Mouse (Mus musculus) megakaryocyte, embryonic 14.5 days (primary cell): ENCODE data around the gene Pax6. TPM values are rescaled to one million over a fixed set of nuclear protein-coding genes. Genes with fewer than 3 reads are reported as not detected.

Source experiments
- H3K27me3 ChIP-seq: replicated peaks from 2 replicates; pipeline ENCODE3; 2012; ENCODE audit warnings: inconsistent platforms
- H3K36me3 ChIP-seq: replicated peaks from 2 replicates; pipeline ENCODE3; 2012; ENCODE audit warnings: low read length, inconsistent platforms, mixed read lengths
- H3K4me1 ChIP-seq: 2 replicates; pipeline ENCODE4 v1.6.1; 2012; ENCODE audit warnings: inconsistent platforms
- H3K4me3 ChIP-seq: replicated peaks from 2 replicates; pipeline ENCODE3; 2012; ENCODE audit warnings: moderate library complexity, mild to moderate bottlenecking, inconsistent platforms
- H3K9me3 ChIP-seq: 2 replicates; pipeline ENCODE4 v1.6.1; 2012; ENCODE audit warnings: inconsistent platforms
- FLI1 ChIP-seq: IDR thresholded peaks from 2 replicates; pipeline ENCODE4 v1.6.1; 2012; ENCODE audit warnings: low read length, inconsistent platforms, mixed read lengths
- GATA1 ChIP-seq: IDR thresholded peaks from 3 replicates; pipeline ENCODE4 v1.6.1; 2012; ENCODE audit warnings: mixed read lengths, low read length, inconsistent platforms, borderline replicate concordance
- polyA plus RNA-seq: library from polyadenylated mRNA; stranded (reverse); fragments of >175 nt; gene quantifications from 2 replicates; pipeline ENCODE4 v1.2.3, GENCODE M21; 2012; ENCODE audit warnings: low replicate concordance; ENCODE audit not compliant: insufficient read depth

The Pax6 gene
- polyA plus RNA-seq, 1 experiment, result 0.15 TPM

DNA sequence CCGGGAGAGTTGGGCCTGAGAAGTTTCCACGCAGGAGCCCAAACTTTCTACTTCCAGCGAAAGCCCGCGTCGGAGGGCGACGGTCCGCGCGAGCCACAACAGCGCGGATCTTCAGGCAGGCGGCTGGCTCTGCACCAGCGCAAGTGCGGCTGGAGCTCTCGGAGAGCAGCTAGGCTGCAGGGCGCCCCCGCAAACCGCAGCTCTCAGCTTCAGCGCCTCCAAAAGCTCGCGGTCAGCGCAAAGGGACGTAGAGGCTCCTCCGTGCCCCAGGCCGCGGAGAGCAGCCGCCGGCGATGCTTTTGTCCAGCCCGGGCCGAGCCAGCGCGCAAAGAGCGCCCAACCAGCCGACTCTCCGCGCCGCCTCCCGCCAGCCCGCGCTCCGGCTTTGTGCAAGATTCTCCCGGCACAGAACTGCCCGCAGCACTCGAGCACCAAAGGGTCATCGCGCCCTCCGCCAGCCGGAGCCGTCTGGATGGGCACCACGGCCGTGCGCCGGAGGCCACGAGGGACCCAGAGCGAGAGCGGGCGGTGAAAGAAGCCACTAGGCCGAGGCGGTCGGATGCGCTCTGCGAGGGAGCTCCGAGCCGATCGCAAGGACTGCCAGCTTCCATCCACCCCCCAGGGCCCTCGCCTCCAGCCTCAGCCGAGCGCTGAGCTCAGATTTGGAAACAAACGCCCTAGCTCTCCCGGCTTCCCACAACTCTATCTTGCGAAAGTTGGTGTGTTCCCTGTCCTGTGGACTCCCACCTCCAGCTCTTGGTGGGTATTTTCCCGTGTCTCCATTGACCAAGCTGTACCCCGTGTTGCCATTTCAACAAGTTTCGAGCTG lies 7.6 kb downstream of the Pax6 start:
- no peaks in the 10 kb centered on the region for H3K36me3 ChIP-seq
- peaks cover 65% of the 10 kb centered on the region for H3K4me1 ChIP-seq
- no peak for TF ChIP-seq FLI1
- no peak for TF ChIP-seq GATA1
- peak overlapping the region; percentile 84 for H3K4me3 ChIP-seq
- H3K27me3 ChIP-seq, result peaks cover 97% of the 10 kb centered on the region
- 0 out of 2 replicates have a peak, but pooled peaks cover 10% of the 10 kb centered on the region for H3K9me3 ChIP-seq

DNA sequence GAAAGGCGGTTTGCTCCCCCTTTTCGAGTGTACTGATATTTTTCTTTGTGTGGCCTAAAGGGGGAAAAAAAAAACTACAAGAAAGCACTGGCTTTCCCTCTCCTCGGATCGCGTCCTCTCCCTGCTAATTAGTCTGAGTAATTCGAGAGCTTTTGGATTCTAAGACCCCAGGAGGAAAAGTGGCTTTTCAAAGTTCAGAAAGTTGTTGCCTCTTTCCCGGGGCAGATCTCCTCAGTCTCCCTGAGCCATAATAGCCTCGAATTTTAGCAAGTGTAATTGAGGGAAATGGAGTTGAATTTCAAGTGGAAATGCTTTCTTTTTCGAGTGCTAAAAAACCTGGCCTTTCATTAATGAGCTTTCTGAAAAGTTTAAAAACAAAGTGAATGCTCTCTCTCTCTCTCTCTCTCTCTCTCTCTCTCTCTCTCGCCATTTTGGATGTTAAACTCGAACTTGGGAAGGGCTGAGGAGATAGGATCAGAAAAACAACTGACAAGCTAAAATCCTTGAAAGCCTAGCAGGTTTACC lies 8.3 kb downstream of the Pax6 start:
- Histone ChIP-seq H3K4me1 (peaks cover 71% of the 10 kb centered on the region), H3K9me3 (0 out of 2 replicates have a peak, but pooled peaks cover 10% of the 10 kb centered on the region), H3K36me3 (no peaks in the 10 kb centered on the region), H3K27me3 (peaks cover 97% of the 10 kb centered on the region), H3K4me3 (peak overlapping the region; percentile 84)
- TF ChIP-seq GATA1 (no peak), FLI1 (no peak)

DNA sequence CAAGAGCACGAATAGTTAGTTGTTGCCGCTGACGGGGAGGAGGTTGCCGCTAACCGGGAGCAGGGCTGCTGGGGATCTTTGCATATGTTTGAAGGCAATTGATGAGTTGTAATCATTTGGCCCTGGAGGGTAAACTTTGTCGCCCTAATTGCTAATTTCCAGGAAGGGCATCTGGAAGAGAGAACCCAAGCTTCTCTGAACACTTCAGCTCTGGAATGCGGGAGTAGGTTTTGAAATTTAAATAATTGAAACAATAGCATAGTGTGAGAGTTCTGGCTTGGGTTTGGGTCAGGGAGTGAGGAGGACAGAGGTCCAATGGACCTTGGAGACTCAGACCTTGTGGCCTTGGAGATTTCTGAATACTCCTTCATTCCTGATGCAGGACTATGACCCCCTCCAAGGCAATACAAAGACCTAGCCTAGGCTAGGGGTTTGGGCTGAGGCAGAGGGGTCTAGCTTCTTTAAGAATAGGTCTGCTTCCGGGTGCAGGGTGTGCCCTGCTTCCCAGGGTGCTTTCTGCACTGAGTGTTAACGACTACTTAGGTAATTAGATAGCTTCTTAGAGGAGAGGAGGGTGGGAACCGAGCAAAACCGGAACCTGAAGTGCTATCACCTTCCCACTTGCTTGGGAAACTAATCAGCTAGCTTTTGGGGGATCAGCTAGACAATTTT lies 8.9 kb downstream of the Pax6 start:
- peaks cover 71% of the 10 kb centered on the region for H3K4me1 ChIP-seq
- H3K9me3 ChIP-seq, result 0 out of 2 replicates have a peak, but pooled peaks cover 10% of the 10 kb centered on the region
- no peaks in the 10 kb centered on the region for H3K36me3 ChIP-seq
- TF ChIP-seq FLI1 (no peak), GATA1 (no peak)
- peaks cover 97% of the 10 kb centered on the region for H3K27me3 ChIP-seq
- H3K4me3 ChIP-seq, result no peak overlapping the region

DNA sequence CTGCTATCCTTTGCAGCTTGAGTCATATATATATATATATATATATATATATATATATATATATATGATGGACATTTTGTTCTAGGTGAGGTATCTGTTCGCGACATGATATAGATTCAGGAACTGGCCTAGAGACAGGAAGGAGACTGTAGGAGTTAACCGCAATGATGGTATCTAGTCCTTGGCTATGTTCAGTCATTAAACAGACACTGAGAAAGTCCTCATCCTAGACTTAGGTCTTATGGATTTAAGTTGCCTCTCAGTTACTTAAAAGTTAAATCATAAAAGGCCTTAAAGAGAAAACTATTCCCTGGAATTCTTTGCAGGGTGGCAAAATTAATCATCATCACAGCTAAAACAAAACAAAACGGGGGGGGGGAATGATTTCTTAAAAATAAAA lies 9.6 kb downstream of the Pax6 start:
- peaks cover 14% of the 10 kb centered on the region; the same call in 1 of the 2 replicates for H3K9me3 ChIP-seq
- peaks cover 97% of the 10 kb centered on the region for H3K27me3 ChIP-seq
- peaks cover 71% of the 10 kb centered on the region for H3K4me1 ChIP-seq
- TF ChIP-seq FLI1 (no peak), GATA1 (no peak)
- H3K36me3 ChIP-seq, result no peaks in the 10 kb centered on the region
- no peak overlapping the region for H3K4me3 ChIP-seq

DNA sequence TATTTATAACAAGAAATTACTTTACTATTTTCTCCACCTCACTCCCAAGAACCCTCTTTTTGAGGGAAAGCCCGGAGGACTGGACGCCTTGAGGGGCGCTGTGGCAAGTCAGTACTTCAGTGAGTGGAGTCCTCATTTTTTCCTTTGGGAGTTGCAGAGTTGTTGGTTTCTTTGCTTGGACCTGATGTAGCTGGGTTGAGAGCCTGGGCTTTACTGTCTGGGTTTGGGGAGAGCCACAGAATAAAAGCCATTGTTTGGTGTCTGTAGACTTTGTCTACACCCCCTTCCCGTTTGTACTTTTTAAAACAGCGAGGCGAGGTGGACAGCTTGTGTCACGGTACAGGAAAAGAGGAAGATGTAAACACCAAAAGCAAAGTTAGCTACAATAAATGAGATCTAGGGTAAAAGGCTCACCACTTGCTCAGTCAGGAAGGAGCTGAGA lies 10.2 kb downstream of the Pax6 start:
- H3K4me3 ChIP-seq, result no peak overlapping the region
- peaks cover 96% of the 10 kb centered on the region for H3K27me3 ChIP-seq
- no peaks in the 10 kb centered on the region for H3K36me3 ChIP-seq
- H3K4me1 ChIP-seq, result peaks cover 65% of the 10 kb centered on the region
- peaks cover 12% of the 10 kb centered on the region; the same call in 1 of the 2 replicates for H3K9me3 ChIP-seq
- no peak for TF ChIP-seq FLI1
- no peak for TF ChIP-seq GATA1

DNA sequence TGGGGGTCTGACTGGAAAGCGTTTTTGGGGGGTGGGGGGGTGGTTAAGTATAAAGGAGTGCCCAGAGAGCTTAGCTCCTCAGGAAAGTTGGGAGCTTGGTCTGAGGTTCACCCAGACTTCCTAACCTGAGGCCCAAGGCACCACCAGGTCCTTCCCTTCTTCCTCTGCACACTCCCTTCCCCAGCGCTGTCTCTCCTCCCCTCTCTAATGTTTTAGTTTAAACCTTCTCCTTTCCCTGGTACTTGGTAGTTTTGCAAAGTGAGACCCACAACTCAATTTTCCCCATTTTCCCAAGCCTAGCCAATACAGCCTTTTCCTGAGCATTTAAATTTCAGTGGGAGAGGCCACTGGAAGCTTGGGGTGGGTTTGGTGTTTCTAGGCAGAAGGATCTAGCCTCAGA lies 10.6 kb downstream of the Pax6 start:
- H3K9me3 ChIP-seq, result peaks cover 12% of the 10 kb centered on the region; the same call in 1 of the 2 replicates
- no peak for TF ChIP-seq FLI1
- TF ChIP-seq GATA1, result no peak
- H3K4me3 ChIP-seq, result no peak overlapping the region
- peaks cover 61% of the 10 kb centered on the region for H3K4me1 ChIP-seq
- H3K27me3 ChIP-seq, result peaks cover 96% of the 10 kb centered on the region
- H3K36me3 ChIP-seq, result no peaks in the 10 kb centered on the region

DNA sequence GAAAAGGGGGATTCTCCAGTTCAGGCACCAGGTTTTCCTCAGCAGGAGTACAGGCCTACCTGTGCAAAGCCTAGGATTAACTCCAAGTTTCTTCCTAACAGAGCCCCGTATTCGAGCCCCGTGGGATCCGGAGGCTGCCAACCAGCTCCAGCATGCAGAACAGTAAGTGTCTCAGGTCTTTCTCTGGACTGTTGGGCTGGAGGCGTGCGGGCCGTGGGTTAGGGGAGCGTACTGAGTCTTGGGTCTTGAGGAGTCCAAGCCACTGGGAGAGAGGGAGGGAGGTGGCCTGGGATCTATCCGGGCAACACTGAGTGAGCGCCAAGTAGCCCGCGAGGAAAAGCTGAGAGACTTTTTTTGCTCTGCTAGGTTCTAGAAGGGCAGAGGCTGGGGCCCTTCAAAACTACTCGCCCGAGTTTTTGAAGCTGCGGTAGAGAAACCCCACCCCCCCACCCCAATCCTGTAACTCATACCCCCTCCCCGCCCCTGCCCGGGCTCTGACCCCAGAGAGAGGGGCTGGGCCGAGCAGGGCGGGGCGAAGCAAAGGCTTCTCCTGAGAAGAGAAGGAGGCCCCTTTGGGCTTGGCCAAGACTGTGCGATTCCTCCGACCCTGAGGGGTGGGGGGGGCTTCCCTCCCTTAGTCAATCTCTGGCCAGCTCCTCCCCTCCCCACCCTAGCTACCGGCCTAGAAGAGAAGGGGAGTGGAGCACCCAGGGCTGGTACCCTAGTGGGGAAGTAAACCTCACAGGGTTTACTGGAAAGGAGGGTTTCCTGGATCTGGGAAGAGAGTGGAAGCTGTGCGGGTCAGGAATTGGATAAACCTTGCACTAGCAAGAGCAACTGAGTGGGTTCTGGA lies 11.7 kb downstream of the Pax6 start:
- H3K36me3 ChIP-seq, result no peaks in the 10 kb centered on the region
- no peak for TF ChIP-seq GATA1
- no peak for TF ChIP-seq FLI1
- peaks cover 12% of the 10 kb centered on the region; the same call in 1 of the 2 replicates for H3K9me3 ChIP-seq
- H3K27me3 ChIP-seq, result peaks cover 94% of the 10 kb centered on the region
- H3K4me1 ChIP-seq, result peaks cover 51% of the 10 kb centered on the region
- H3K4me3 ChIP-seq, result no peak overlapping the region

DNA sequence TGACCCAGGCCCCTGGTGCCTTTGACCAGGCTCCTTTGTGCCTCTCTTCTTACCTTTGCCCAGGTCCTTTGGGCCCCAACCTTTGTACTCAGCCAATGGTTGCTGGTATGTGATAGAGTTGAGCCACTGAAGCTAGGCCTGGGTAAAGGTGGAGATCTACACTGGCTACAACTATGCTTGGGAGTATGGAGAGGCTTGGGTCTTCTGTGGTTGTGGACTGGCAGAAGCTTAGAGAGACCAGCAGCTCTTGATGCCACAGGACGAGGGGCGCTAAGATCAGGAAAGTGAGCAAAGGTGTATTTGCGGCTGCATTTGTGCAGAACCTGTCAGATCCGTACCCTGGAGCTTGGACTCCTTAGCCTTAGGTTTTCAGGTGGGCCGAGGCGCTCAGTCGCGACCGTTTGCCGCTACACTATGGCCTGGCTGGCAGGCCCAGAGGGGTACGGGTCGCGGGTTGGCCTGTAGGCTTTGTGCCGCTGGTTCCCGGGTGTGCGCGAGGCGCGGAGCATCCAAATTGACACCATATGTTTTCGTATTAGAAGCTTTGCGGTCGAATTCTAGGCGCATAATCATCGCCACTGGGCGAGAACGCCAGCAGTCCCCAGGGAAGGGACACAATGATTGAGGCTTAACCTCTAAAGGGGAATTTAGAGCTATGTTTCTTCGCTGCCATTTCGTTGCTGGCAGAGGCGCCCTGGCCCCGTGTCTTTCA lies 12.5 kb downstream of the Pax6 start:
- Histone ChIP-seq H3K4me3 (peak overlapping the region; percentile 57), H3K27me3 (peaks cover 95% of the 10 kb centered on the region)

DNA sequence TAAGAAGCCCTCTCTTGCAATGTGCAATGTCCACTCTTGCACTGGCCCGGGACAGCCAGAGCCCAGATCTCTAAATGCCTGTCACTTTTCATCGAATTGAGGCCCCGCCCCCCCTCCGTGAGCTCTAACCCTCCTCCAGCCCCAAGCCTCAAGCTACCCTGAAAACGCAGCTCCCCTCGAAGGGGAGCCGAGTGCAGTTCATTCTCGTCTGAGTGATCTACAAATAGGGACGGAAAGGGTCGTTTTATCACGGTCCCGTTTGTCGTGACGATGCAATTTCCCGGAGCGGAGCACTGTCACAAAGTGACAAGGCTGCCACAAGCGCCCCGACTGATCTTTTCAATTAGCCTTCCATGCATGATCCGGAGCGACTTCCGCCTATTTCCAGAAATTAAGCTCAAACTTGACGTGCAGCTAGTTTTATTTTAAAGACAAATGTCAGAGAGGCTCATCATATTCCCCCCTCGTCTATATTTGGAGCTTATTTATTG lies 13.4 kb downstream of the Pax6 start:
- Histone ChIP-seq H3K9me3 (peaks cover 12% of the 10 kb centered on the region), H3K4me1 (peaks cover 39% of the 10 kb centered on the region), H3K4me3 (peak overlapping the region; percentile 85), H3K27me3 (peaks cover 95% of the 10 kb centered on the region), H3K36me3 (no peaks in the 10 kb centered on the region)
- TF ChIP-seq GATA1, result no peak
- TF ChIP-seq FLI1, result no peak

More for the DNA sequence above, 12.5 kb downstream of the Pax6 start:
- TF ChIP-seq GATA1 (no peak), FLI1 (no peak)
- Histone ChIP-seq H3K4me1 (peaks cover 43% of the 10 kb centered on the region), H3K36me3 (no peaks in the 10 kb centered on the region), H3K9me3 (peaks cover 12% of the 10 kb centered on the region)
